Mouse (Mus musculus): ENCODE measurements at regions not wholly inside any gene's neighbourhood (a gene's known extent, or its start where the extent isn't known, plus 50 kb on each side); places are given as distances from the start of the nearest gene placed in this dataset.

GRCm38 (mm10) chr15:34775714-34776113, 418.0 kb upstream of the 9430069I07Rik start:
- DNase-seq = no peak

GRCm38 (mm10) chr15:34751746-34752145, 394.1 kb upstream of the 9430069I07Rik start:
- DNase-seq = no peak

- DNase-seq = no peak
Observed at GRCm38 (mm10) chr15:34751021-34751420, 393.3 kb upstream of the 9430069I07Rik start.

GRCm38 (mm10) chr15:34747111-34747510, 389.4 kb upstream of the 9430069I07Rik start:
- no peak for DNase-seq

- peak; percentile 91 for DNase-seq
Observed at GRCm38 (mm10) chr15:34743130-34743782, 385.6 kb upstream of the 9430069I07Rik start.

- no peak for DNase-seq
Observed at GRCm38 (mm10) chr15:34741488-34741887, 383.8 kb upstream of the 9430069I07Rik start.

All from heart, adult 11 months (tissue).